Mouse (Mus musculus) cortical plate, adult 2 months (tissue): ENCODE data around the gene BC005561.

ENCODE experiments used
- CTCF ChIP-seq: fragments of 200-500 bp; IDR thresholded peaks from 2 replicates; pipeline ENCODE4 v1.5.1; 2011; ENCODE audit warnings: mild to moderate bottlenecking, control low read depth, low read length; ENCODE audit not compliant: insufficient read depth; ENCODE audit errors: extremely low read depth
- POLR2A ChIP-seq: fragments of 200-500 bp; IDR thresholded peaks from 2 replicates; pipeline ENCODE4 v1.6.1; 2011; ENCODE audit warnings: mild to moderate bottlenecking, low read length, control low read depth; ENCODE audit not compliant: insufficient read depth; ENCODE audit errors: extremely low read depth

- no peak for TF ChIP-seq POLR2A
- no peak for TF ChIP-seq CTCF
Observed at GRCm38 (mm10) chr5:104465279-104465678, 42.9 kb upstream of the BC005561 start.
